Mouse (Mus musculus) layer of hippocampus, adult 18-20 months (tissue): ENCODE measurements at regions not wholly inside any gene's neighbourhood (a gene's known extent, or its start where the extent isn't known, plus 50 kb on each side); places are given as distances from the start of the nearest gene placed in this dataset.
"Not testable (repeated sequence)": the region's sequence is repeated elsewhere in the genome, so short reads cannot be mapped to it uniquely, and the experiment has no call there.

Experiments used
- DNase-seq, 2 experiments: peaks; one replicate each; pipeline ENCODE4 v3.0.0; 2022; ENCODE audit warnings: low spot score in 2 of 2

DNA sequence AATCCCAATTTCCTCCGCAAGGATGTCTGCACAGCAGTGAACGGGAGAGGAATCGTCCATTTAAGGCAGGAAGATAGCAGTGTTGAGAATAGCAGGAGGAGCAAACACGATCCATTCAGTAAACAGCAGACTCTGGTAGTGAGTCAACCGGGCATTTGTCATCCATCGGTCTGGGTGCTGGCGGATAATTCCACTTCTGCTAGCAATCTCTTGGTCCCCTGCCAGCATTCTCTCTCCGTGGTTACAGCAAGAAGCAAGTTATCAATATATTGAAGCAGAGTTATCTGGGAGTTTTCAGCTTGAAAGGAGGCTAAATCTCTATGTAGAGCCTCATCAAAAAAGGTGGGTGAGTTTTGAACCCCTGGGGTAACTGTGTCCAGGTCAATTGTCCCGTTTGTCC lies 130.4 kb downstream of the Mtrr start:
- DNase-seq: peak; percentile 35 to 53

DNA sequence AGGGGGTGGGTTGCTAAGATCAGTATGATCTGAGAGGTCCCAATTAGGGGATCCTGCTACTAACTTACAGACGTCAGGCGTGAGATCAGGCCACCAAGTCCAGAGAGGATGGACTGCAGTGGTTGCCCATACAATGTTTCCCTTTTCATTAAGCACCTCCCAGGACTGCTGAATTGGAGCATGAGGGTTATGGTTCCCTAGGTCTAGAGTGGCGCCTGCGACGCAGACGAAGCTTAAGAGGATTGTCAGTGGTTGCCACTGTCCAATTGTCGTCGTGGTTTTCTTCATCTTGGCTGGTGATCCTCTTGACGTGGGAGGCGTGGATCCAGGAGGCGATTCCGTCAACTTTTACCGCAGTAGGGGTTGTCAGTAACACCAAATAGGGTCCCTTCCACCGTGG lies 137.6 kb downstream of the Mtrr start:
- not testable (repeated sequence) for DNase-seq
